Mouse (Mus musculus) myocyte (in vitro differentiated cells): ENCODE results near the gene Zfp963.

Experiments used
- CEBPB ChIP-seq: IDR thresholded peaks from 2 replicates; pipeline ENCODE4 v1.6.1; 2011; ENCODE audit warnings: mild to moderate bottlenecking, moderate library complexity; ENCODE audit not compliant: poor library complexity, insufficient read depth, severe bottlenecking
- E2F4 ChIP-seq: IDR thresholded peaks from one replicate; pipeline ENCODE4 v1.6.1; 2011; ENCODE audit warnings: mild to moderate bottlenecking, control low read depth, moderate library complexity; ENCODE audit not compliant: insufficient read depth
- MAX ChIP-seq: IDR thresholded peaks from one replicate; pipeline ENCODE4 v1.6.1; 2011; ENCODE audit warnings: low read depth, mild to moderate bottlenecking, control low read depth
- MYOD1 ChIP-seq, 3 experiments: IDR thresholded peaks; one replicate each; pipeline ENCODE4 v1.6.1; 2011; ENCODE audit warnings: control low read depth in 2 of 3, low read depth in 2 of 3, mild to moderate bottlenecking in 2 of 3, moderate library complexity in 1 of 3; ENCODE audit not compliant: insufficient read length in 2 of 3, control insufficient read depth in 1 of 3
- POLR2A ChIP-seq: IDR thresholded peaks from one replicate; pipeline ENCODE4 v1.6.1; 2011; ENCODE audit warnings: low read depth, mild to moderate bottlenecking, control low read depth, moderate library complexity; ENCODE audit not compliant: insufficient read length
- POLR2AphosphoS2 ChIP-seq: IDR thresholded peaks from one replicate; pipeline ENCODE4 v1.6.1; 2011; ENCODE audit warnings: low read depth, control low read depth; ENCODE audit not compliant: insufficient read length
- TCF12 ChIP-seq: IDR thresholded peaks from one replicate; pipeline ENCODE4 v1.6.1; 2011; ENCODE audit warnings: mild to moderate bottlenecking, control low read depth; ENCODE audit not compliant: poor library complexity, insufficient read depth, severe bottlenecking
- USF1 ChIP-seq: IDR thresholded peaks from one replicate; pipeline ENCODE4 v1.6.1; 2011; ENCODE audit warnings: low read depth, mild to moderate bottlenecking, control low read depth, moderate library complexity

DNA sequence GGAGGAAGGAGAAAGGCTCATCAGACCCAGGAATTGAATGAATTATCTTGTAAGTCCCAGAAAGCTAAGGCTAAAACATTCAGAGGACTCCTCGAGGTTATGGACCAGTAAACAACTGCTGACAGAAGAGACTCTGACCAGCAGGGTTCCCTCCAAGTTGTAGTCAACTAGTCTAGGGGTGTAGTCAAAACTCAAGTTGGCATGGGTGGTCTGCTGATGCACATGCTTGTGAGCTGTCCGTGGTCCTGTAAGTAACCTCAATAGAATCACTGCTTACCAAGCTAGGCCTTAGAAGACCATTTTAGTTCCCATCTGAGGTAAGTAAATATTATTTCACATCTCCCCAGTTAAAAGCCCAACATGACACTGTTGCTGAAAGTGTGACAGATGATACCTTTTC, 8.5 kb downstream of the Zfp963 start:
- TF ChIP-seq TCF12 (no peak), MAX (no peak), POLR2A (no peak), E2F4 (no peak), MYOD1 (IDR thresholded peaks at IDR 0.05; ENCODE audit: control insufficient read depth in 1 of 3, insufficient read length in 2 of 3, low read depth in 2 of 3) (no peak), CEBPB (no peak), USF1 (no peak), POLR2AphosphoS2 (no peak)
